Mouse (Mus musculus) splenic B cell, adult 2 months (primary cell): ENCODE measurements around the gene Krt75.
"Not testable (repeated sequence)": the region's sequence is repeated elsewhere in the genome, so short reads cannot be mapped to it uniquely, and the experiment has no call there.

Experiments used
- DNase-seq: peaks from one replicate; pipeline ENCODE4 v3.0.0-alpha.2; 2011; ENCODE audit warnings: low read depth, low spot score
- H3K27me3 ChIP-seq: 2 replicates; pipeline ENCODE4 v1.6.1; 2012; ENCODE audit warnings: mild to moderate bottlenecking, low read length, moderate library complexity, mixed read lengths; ENCODE audit not compliant: control insufficient read depth, poor library complexity, insufficient read depth, severe bottlenecking
- H3K36me3 ChIP-seq: 2 replicates; pipeline ENCODE4 v1.6.1; 2012; ENCODE audit warnings: mild to moderate bottlenecking, low read length, moderate library complexity, mixed read lengths; ENCODE audit not compliant: control insufficient read depth, poor library complexity, insufficient read depth, severe bottlenecking

Krt75 gene

DNA sequence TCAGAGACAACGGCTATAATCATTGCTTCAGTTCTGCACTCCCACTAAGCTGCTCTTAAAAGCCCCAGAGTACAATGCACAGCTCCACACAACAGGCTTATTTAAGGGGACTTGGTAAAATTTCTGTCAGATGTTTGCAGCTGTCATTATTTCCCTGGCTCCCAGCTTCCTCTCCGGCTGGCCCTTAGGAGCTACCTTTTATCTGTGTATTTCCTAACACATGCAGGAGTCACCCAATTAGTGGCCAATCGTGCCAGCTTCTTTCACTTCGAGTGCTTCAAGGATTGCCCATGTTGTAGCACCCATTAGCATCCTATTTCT, 35.2 kb downstream of the Krt75 start:
- H3K36me3 ChIP-seq, result no peaks in the 10 kb centered on the region
- H3K27me3 ChIP-seq, result no peaks in the 10 kb centered on the region
- DNase-seq, result no peak

DNA sequence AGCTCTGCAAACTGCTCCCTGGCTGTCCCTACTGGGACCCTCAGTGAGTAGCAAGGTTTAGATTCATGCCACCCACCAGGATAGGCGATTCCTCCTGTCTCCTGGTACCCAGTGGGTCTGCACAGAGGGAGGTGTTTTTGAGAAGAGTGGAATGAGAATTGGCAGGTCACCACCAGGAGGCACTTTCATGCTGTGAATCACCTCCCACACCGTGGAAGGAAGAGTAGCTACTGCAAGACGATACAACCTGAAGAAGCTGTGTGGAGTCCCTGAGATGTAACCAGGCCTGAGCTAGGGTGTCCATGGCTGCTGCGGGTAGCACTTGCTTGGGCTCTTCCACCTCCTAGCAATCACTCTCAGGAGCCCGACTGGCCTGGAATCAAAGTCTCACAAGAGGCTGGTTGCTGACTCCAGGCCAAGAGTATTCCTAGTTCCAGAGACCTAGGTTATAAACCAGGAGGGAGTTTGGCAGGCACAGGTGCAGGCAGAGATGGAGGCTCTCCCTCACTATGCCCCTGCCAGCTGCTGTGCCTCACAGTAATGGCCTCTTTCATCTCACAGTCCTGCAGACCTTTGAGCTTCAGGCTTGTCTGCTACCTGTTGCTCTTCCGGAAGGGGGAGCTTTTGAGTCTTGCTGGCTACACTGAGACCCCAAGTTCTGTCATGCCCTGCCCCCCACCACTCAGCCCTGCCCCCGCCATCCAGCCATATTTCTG, 35.7 kb downstream of the Krt75 start:
- DNase-seq, result no peak
- Histone ChIP-seq H3K36me3 (no peaks in the 10 kb centered on the region), H3K27me3 (no peaks in the 10 kb centered on the region)

DNA sequence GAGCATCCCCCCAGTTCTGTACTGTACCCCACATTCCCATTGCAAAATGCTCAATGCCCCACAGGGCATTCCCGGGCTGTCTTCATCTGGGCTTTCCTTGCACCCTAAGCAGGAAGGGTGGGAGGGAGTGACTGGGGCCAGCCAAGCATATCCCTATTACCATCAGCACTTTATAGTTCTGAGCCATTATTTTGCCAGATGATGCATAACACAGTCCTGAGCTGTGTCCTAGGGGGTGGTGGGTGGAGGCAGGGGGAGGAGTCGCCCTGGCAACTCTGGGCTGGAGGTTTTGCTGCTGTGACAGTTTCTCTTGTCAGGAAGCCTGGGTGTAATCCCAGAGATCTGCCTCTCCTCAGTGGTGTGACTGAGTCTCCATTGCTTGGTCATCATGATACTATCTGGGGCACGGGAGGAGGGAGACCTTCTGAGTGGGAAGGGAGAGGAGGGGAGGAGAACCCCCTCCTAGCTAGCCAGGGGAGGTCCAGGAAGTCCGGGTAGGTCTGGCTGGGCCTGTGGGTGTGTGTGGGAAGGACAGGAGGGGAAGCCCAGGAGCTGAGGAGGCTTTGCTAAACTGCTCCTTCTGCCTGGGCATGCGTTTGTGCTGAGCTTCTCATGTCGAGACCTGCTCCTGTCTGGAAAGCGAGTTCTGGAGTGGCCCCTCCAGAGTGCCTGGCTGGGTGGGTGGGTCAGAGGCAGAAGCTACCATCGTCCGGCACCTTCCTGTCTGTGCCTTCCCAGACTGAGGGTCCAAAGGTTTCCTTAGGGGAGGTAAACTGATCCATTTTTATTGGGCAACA, 37.5 kb downstream of the Krt75 start:
- no peaks in the 10 kb centered on the region for H3K36me3 ChIP-seq
- DNase-seq, result no peak
- H3K27me3 ChIP-seq, result no peaks in the 10 kb centered on the region

DNA sequence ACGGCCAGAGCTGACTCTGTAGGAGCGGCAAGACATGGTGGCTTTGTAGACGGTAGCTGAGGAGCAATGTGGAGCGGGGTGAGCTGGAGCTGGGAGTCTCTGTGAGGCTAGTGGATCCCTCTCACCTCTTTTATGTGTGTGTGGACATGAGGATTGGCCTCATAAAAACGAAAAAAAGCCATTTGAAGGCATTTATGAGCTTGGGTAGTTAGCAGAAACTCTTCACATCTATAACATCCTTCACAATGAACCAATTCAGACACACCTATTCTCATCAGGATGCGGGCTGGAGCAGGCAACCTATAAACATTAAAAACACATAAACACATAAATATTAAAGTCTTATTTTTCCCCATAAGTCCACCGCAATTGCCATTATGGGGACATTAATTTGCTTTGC, 41.0 kb downstream of the Krt75 start, which contains the start of gene Krt84:
Gene Krt84, minus strand, starts transcription at position 101 of the 400 bp plus-strand sequence.
- no peak for DNase-seq
- Histone ChIP-seq H3K27me3 (no peaks in the 10 kb centered on the region), H3K36me3 (no peaks in the 10 kb centered on the region)

DNA sequence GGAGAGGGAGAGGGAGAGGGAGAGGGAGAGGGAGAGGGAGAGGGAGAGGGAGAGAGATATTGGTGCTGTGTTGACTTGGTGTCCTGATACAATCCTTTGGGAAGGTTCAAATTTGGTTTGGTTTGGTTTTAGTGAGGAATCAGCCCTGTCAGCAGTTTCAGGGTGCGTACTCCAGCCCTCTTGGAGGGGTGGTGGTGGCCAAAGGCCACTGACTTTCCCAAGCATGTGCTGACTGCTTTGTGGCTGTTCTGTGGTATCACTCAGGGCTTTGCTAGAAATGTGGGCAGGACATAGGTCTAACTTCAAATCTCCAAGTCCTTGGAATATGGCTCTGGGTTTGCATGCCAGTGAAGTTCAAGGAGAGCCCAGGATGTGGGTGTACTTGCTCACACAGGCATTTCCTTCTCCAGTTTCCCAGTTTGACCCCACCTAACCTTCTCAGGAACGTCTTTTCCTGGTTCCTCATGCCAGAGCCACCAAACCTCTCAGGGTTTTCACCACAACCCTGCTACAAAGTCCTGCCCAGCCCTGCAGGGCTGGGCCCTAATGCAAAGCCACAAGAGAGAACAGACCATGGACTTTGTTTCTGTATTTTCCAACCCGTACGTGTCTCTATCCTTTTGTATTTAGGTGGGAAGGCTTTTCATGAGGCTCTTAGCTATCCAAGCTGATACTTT, 51.0 kb downstream of the Krt75 start:
- no peak for DNase-seq

DNA sequence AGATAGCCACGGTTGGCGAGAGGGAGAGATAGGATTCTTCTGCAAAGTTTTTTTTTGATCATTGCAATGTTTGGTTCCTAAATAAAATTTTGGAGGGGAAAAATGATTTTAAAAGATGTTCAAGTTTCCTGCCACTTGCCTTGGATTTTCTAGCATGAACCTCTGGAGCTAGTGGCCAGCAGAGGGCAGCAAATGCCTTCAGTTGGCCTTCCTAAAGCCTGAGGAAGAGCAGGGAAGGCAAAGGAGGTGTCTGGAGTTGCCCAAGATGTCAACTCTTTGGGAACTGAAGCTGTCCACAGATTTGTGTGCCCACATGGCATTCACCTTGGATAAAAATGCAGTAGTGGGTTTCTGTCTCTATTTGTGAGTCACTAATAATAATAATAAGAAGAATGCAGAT, 53.9 kb downstream of the Krt75 start:
- H3K36me3 ChIP-seq, result no peaks in the 10 kb centered on the region
- peak; percentile 43 for DNase-seq
- H3K27me3 ChIP-seq, result no peaks in the 10 kb centered on the region

More for the DNA sequence above, 51.0 kb downstream of the Krt75 start:
- Histone ChIP-seq H3K27me3 (no peaks in the 10 kb centered on the region), H3K36me3 (no peaks in the 10 kb centered on the region)

DNA sequence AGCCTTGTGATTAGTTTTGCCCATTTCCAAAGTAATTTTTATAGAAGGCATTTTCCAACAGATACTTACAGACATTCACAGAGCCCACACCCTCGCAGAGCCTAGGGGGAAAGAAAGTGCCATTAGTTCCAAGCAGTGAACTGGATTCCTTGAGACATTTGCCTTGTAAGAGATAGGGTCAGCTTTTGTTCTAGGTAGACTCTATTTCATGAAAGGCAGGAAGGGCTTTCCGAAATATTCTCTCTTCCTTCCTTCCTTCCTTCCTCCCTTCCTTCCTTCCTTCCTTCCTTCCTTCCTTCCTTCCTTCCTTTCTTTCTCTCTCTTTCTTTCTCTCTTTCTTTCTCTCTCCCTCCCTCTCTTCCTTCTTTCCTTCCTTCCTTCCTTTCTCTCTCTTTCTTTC, 56.5 kb downstream of the Krt75 start, which contains the start of gene Gm49425:
Gene Gm49425, minus strand, starts transcription at position 101 of the 400 bp plus-strand sequence.
- not testable (repeated sequence) for DNase-seq, H3K27me3 ChIP-seq, H3K36me3 ChIP-seq
